Mouse (Mus musculus): Measurements from ENCODE around the gene Capn11. TPM values are rescaled to one million over a fixed set of nuclear protein-coding genes. Genes with fewer than 3 reads are reported as not detected.
A peak's percentile ranks its signal among the peaks of the same experiment; 100 is the strongest.

Gene Capn11
- polyA plus RNA-seq, 1 experiment from 2014 or later = 0.85 TPM

DNA sequence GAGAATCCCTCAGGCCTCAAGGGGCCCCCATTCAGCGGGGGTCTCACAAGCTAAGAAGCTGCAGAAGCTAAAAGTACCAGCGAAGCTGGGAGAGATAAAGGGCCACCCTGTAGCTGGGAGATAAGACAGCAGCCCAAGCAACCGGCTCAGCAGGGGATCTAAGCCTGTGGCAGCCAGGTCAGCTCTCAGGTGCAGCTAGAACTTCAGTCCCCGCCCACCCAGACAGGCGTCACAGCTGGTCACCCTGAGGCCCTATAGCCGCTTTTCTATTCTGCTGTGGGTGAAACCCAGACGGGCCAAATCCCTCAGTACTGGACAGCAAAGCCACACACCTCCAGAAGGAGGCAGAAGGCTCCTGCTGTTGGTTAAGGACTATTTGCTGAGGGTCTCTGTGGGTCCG lies 65.6 kb downstream of the Capn11 start:
- Histone ChIP-seq H3K4me3 (no peak overlapping the region), H3K4me1 (replicated peaks) (peaks cover 59% of the 10 kb centered on the region), H3K36me3 (no peaks in the 10 kb centered on the region), H3K27ac (replicated peaks) (no peak overlapping the region), H3K9me3 (no peaks in the 10 kb centered on the region), H3K9ac (no peak overlapping the region), H3K4me2 (peak overlapping the region; percentile 80), H3K27me3 (peaks cover 18% of the 10 kb centered on the region)
- 35% methylated on average over 8 of the region's 8 CpGs for WGBS
- ATAC-seq (ENCODE audit: low read depth) = no peak

DNA sequence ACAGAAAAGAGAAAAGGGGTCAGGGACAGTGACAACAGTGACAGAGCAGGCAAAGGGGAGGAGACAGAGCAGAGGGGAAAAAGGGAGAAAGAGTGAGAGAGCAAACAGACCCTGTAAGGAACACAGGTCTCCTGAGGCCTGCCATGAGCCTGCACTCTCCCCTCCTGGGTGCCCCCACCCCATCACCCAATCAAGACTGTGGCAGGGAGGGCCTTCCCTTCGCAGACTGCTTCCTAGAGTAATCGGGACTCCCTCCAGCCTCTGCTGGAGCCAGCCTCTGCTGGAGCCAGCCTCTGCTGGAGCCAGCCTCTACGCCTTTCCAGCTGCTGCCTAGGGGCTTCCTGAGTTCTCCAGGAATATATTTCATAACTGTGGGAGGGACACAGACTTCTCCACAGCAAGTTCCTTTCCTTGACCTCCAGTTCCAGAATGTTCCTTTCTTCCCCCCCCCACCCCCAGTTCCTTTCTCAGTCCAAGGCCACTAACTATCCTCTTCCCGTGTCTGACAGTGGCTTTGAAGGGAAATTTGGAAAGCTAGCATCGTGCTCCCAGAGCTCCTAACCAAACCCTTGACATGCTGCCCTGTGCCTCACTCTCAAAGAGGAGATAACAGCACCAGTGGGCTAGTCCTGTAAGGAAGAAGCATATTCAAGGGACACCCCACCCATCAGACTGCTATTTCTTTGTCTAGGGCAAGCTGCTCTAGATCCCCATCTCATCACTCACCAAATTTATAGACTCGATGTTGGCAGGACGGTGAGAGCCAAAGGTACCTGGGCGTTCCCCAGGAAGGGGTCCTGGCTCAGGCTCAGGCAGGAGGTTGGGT lies 66.3 kb downstream of the Capn11 start:
- Histone ChIP-seq H3K36me3 (no peaks in the 10 kb centered on the region), H3K9me3 (no peaks in the 10 kb centered on the region), H3K27ac (replicated peaks) (no peak overlapping the region), H3K9ac (peak overlapping the region; percentile 47; the same call in 1 of the 2 replicates), H3K4me3 (no peak overlapping the region), H3K4me2 (peak overlapping the region; percentile 80; the same call in 1 of the 2 replicates), H3K27me3 (peaks cover 18% of the 10 kb centered on the region), H3K4me1 (replicated peaks) (peaks cover 56% of the 10 kb centered on the region)
- ATAC-seq (ENCODE audit: low read depth) = no peak
- 63% methylated on average over 8 of the region's 8 CpGs for WGBS

DNA sequence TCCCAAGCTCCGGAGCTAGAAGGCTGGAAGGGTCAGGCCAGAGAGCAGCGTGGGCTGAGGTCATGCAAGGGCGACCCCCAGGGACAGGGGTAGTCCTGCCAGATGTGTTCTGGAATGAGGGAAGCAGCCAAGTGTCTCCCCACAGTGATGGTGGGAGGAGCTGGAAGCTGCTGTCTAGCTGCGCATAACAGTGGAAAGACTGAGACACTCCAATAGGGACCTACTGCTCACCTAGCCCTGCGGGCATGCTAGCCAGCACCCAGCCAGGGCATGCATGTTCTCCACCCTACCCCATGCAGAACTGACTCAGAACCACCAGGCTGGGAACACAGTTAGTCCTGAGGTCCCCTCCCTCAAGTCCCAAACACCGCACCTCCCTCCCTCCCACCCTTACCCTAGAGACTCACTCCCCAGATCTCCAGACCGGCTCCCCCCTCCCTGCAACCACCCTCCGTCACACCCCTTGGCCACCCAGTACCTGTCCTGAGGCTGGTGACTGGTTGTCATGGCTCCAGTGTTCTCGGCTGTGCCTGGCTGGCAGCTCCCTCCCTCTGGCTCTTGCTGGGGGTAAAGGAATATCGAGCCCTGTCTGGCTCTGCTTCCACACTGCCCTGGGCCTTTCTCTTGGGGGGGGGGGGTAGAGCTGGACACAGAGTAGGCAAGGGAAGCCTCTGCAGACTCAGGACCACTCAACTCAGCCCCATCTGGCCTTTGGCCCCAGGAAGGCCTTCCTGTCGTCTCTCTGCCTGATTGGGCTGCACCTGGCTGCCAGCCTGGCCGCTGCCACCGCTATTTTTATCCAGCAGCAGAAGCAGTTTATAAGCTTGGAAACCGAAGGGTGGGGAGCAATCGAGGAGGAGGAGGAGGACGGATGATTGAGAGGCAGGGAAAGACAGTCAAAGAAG lies 67.2 kb downstream of the Capn11 start:
- H3K36me3 ChIP-seq = peaks cover 3% of the 10 kb centered on the region; the same call in 1 of the 2 replicates
- H3K9ac ChIP-seq = peak overlapping the region; percentile 47
- no peak for ATAC-seq (ENCODE audit: low read depth)
- peaks cover 52% of the 10 kb centered on the region for H3K4me1 ChIP-seq (replicated peaks)
- no peak overlapping the region for H3K27ac ChIP-seq (replicated peaks)
- peaks cover 18% of the 10 kb centered on the region for H3K27me3 ChIP-seq
- 56% methylated on average over 16 of the region's 16 CpGs for WGBS
- peak overlapping the region; percentile 3; the same call in 1 of the 2 replicates for H3K4me2 ChIP-seq
- H3K9me3 ChIP-seq = no peaks in the 10 kb centered on the region
- H3K4me3 ChIP-seq = no peak overlapping the region

DNA sequence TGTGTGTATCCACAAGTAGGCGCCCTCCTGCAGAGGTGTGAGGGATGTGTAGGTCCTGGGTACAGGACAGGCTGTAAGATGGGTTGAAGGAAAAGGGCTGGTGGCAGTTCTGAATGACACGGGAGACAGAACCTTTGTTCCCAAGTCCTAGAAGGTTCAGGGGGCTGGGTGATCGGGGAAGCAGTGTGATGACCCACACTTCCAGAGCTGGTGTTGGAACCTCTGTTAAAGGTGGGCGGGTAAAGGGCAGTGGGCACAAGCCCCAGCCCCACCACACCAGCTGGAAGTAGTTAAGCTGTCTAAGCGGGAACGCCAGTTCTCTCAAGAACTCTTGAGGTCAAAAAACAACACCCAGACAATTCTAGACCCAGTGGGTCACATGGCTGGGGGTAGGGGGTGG lies 68.7 kb downstream of the Capn11 start:
- H3K27ac ChIP-seq (replicated peaks) = no peak overlapping the region
- H3K9me3 ChIP-seq = no peaks in the 10 kb centered on the region
- H3K4me1 ChIP-seq (replicated peaks) = peaks cover 39% of the 10 kb centered on the region
- peaks cover 10% of the 10 kb centered on the region; the same call in 1 of the 2 replicates for H3K36me3 ChIP-seq
- H3K9ac ChIP-seq = no peak overlapping the region
- 88% methylated on average over 6 of the region's 6 CpGs for WGBS
- no peak for ATAC-seq (ENCODE audit: low read depth)
- H3K4me2 ChIP-seq = no peak overlapping the region
- H3K4me3 ChIP-seq = no peak overlapping the region
- H3K27me3 ChIP-seq = peaks cover 18% of the 10 kb centered on the region

DNA sequence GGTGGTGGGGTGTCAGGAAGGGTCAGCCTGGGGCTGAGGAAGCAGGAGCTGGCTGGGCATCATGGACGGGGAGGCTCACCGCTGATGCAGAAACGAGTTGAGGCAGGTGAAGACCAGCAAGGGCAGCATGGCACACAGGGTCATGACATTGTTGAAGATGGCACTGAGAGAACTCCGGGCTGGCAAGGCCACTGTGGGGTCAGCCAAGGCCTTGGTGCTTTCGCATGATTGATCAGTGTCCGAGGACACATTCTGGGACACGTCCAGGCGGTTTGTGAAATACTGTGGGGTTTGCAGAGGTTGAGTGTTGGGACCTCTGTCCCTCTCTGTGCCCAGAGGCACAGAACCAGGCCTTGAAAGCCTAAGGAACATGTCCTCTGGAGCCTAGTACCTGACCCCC lies 69.3 kb downstream of the Capn11 start:
- Histone ChIP-seq H3K4me1 (replicated peaks) (peaks cover 39% of the 10 kb centered on the region), H3K4me2 (no peak overlapping the region), H3K9ac (no peak overlapping the region), H3K36me3 (peaks cover 10% of the 10 kb centered on the region; the same call in 1 of the 2 replicates), H3K27ac (replicated peaks) (no peak overlapping the region), H3K4me3 (no peak overlapping the region), H3K27me3 (peaks cover 18% of the 10 kb centered on the region), H3K9me3 (no peaks in the 10 kb centered on the region)
- ATAC-seq (ENCODE audit: low read depth) = no peak
- 96% methylated on average over 8 of the region's 8 CpGs for WGBS

DNA sequence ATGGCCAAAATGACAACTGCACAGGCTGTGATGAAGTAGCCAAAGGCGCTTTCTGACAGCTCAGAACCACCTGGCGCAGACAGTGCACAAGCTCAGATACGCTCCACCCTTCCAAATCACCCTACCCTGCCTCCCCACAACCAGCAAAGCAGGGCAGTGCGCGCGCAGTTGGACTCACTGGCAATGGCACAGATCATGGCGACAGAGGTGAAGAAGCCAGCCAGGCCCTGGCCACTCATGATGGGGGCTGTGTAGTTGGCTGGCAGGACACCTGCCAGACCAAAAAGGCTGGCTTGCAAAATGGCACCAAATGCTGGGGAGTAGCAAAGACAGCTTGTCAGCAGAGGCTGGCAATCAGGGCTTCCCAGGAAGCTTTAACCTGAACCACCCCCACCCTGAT lies 69.9 kb downstream of the Capn11 start:
- Histone ChIP-seq H3K4me1 (replicated peaks) (peaks cover 39% of the 10 kb centered on the region), H3K27me3 (peaks cover 13% of the 10 kb centered on the region), H3K9ac (no peak overlapping the region), H3K27ac (replicated peaks) (no peak overlapping the region), H3K4me2 (no peak overlapping the region), H3K9me3 (no peaks in the 10 kb centered on the region), H3K36me3 (peaks cover 10% of the 10 kb centered on the region; the same call in 1 of the 2 replicates), H3K4me3 (no peak overlapping the region)
- ATAC-seq (ENCODE audit: low read depth) = no peak
- 96% methylated on average over 7 of the region's 7 CpGs for WGBS

DNA sequence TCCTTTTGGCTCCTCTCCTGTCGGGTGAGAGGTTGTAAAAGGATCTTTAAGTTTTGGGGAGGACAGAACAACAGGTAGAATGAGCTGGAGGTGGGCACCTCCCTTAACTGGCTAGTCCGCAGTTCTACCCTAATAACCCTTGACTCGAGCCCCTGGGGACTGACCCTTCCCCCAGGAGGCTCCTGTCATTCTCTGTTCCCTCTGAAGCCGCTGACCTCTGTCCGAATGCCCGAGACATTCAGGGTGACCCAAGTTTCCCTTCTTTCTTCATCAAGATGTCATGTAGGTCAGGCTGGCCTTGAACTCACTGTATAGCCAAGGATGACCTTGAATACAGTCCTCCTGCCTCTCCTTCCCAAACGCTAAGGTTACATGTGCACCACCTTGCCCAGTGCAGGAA lies 70.8 kb downstream of the Capn11 start:
- H3K27ac ChIP-seq (replicated peaks) = no peak overlapping the region
- H3K27me3 ChIP-seq = peaks cover 4% of the 10 kb centered on the region; the same call in 1 of the 2 replicates
- H3K9me3 ChIP-seq = no peaks in the 10 kb centered on the region
- ATAC-seq (ENCODE audit: low read depth) = no peak
- peaks cover 33% of the 10 kb centered on the region for H3K4me1 ChIP-seq (replicated peaks)
- H3K9ac ChIP-seq = no peak overlapping the region
- H3K4me3 ChIP-seq = no peak overlapping the region
- H3K36me3 ChIP-seq = peaks cover 10% of the 10 kb centered on the region; the same call in 1 of the 2 replicates
- 90% methylated on average over 7 of the region's 7 CpGs for WGBS
- no peak overlapping the region for H3K4me2 ChIP-seq

DNA sequence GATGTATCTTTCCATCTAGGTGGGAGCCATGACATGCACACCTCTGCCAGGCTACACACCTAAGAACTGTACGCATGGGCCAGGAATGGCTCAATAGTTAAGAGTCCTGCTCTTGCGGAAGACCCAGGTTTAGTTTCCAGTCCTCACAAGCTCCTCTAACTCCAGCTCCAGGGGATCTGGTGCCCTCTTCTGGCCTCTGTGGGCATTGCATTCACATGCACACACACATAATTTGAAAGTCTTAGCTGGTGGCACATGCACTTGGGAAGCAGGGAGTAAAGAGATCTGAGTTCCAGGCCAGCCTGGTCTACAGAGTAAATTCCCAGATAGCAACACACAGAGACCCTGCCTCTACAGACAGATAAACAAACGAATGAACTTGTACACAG lies 72.7 kb downstream of the Capn11 start:
- Histone ChIP-seq H3K4me2 (no peak overlapping the region), H3K4me1 (replicated peaks) (peaks cover 19% of the 10 kb centered on the region), H3K4me3 (no peak overlapping the region), H3K36me3 (peaks cover 10% of the 10 kb centered on the region; the same call in 1 of the 2 replicates), H3K9ac (no peak overlapping the region), H3K27me3 (no peaks in the 10 kb centered on the region), H3K9me3 (no peaks in the 10 kb centered on the region), H3K27ac (replicated peaks) (no peak overlapping the region)
- ATAC-seq (ENCODE audit: low read depth) = no peak
- 95% methylated on average over 3 of the region's 3 CpGs for WGBS

DNA sequence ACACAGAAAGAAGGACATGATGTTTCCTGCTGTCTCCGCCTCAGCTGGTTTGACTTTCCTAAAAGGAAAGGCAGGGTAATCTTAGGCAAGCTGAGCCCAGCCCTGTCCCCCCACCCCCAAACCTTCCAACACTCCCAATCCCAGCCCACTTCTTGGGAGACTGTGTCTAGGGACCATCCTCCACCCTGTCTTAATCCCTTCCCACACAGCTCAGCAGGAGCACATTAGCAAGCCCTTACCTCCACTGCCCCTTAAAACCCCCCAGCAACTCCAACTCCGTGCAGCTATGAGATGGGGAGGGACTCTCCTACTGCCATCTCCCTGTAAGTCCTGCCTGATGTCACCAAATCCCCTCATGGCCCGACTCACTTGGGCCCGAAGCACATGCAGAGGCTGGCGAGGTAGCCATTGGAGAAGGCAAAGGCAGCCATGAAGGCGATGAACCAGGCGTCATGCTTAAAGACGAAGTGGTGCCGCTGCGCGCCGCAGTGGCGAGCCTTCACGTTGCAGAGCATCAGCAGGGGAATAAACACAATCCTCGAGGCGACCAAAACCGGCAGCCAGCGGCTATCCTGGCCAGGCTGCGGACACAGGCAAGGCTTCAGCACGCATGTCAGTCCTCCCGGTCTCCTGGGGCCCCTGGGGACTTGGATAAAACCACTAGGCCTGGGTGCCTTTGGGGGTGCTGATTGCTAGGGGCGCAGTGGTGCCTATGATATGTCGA lies 73.2 kb downstream of the Capn11 start:
- ATAC-seq (ENCODE audit: low read depth) = no peak
- H3K4me1 ChIP-seq (replicated peaks) = peaks cover 23% of the 10 kb centered on the region
- H3K27ac ChIP-seq (replicated peaks) = peak overlapping the region; percentile 68; the same call in 1 of the 2 replicates
- H3K9ac ChIP-seq = peak overlapping the region; percentile 41; the same call in 1 of the 2 replicates
- no peak overlapping the region for H3K4me3 ChIP-seq
- H3K4me2 ChIP-seq = no peak overlapping the region
- no peaks in the 10 kb centered on the region for H3K27me3 ChIP-seq
- H3K9me3 ChIP-seq = no peaks in the 10 kb centered on the region
- 81% methylated on average over 23 of the region's 23 CpGs for WGBS
- peaks cover 10% of the 10 kb centered on the region; the same call in 1 of the 2 replicates for H3K36me3 ChIP-seq

DNA sequence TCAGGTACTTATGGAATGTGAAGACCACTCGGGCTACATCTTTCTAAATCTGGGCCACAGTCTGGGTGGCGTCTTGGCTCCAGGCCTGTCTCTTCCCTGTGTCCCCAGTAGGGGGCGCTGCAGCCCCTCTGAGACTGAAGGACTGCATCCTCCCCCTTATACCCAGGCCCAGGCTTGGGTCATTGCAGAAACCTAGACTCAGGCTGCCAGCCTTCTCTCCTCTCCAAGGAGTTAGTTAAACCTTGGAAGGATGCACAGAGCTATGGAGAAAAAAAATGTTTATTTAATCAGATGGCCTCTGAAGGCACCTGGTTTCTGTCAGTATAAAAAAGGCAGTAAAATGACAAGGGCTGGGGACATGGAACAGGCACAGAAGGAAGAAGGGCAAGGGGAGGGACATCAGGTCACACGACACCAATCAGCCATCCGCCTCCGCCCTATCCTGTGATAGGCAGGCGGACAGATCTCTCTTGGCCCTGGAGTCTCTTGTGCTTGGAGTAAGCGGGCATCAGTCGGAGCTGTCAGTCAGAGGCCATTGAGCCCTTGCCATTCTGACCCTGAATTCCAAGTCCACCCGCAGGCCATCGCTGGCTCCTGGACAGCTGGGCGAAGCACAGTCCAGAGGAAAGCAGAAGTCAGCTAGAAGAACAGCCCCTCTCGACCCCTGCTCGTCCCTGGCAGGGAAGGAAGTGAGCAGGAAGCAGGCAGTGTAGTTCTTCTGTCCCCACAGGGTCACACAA lies 74.0 kb downstream of the Capn11 start:
- Histone ChIP-seq H3K4me1 (replicated peaks) (peaks cover 25% of the 10 kb centered on the region), H3K9me3 (no peaks in the 10 kb centered on the region), H3K36me3 (peaks cover 10% of the 10 kb centered on the region; the same call in 1 of the 2 replicates), H3K4me3 (no peak overlapping the region), H3K27me3 (no peaks in the 10 kb centered on the region), H3K27ac (replicated peaks) (peak overlapping the region; percentile 68), H3K9ac (peak overlapping the region; percentile 41), H3K4me2 (no peak overlapping the region)
- ATAC-seq (ENCODE audit: low read depth) = peak; percentile 40; the same call in 1 of the 2 replicates
- WGBS = 34% methylated on average over 14 of the region's 14 CpGs

Data from neural tube, embryonic 13.5 days (tissue).